Mouse (Mus musculus): ENCODE results near the gene Iqsec1.

DNA sequence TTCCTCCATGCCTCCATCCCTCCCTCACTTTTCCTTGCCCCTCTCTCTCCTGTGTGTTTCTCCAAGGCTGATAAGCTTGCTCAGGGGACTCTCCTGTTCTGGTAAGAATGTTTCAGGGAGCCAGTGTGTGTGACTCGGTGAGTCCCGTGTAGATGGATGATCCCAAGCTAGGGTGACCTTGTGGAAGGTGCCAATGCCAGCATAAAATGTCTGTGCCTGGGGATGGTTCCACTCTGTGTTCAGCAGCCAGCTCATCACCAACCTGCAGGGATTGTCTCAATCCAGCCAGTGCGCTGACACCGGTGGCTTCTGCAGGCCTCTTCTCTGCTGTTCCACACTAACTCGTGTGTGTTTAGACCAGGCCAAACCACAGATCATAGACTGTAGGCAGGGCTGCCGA, 372.0 kb downstream of the Iqsec1 start:
- TF ChIP-seq CTCF (IDR thresholded peaks at IDR 0.05; ENCODE audit: borderline replicate concordance, control insufficient read depth, extremely low read depth, insufficient read depth, low read length, poor library complexity): no peak
- TF ChIP-seq POLR2A (IDR thresholded peaks at IDR 0.05; ENCODE audit: control insufficient read depth, extremely low read depth, insufficient read depth, low read length, poor library complexity): no peak
